Mouse (Mus musculus) bone marrow, adult 2 months (tissue): Measurements from ENCODE around the gene Syce3. TPM values are rescaled to one million over a fixed set of nuclear protein-coding genes. Genes with fewer than 3 reads are reported as not detected.

Experiments
- H3K27ac ChIP-seq: fragments of 200-500 bp; 2 replicates; pipeline ENCODE4 v1.5.1; 2012; ENCODE audit warnings: low read depth, mild to moderate bottlenecking, control low read depth, inconsistent platforms, low read length; ENCODE audit not compliant: control insufficient read depth, poor library complexity, insufficient read depth
- H3K4me1 ChIP-seq: fragments of 200-500 bp; 2 replicates; pipeline ENCODE4 v1.6.1; 2011; ENCODE audit warnings: low read length; ENCODE audit not compliant: control insufficient read depth, insufficient read depth
- H3K4me3 ChIP-seq: fragments of 200-500 bp; replicated peaks from 2 replicates; pipeline ENCODE3; 2011; ENCODE audit warnings: mild to moderate bottlenecking, low read depth, low read length, control low read depth; ENCODE audit not compliant: control insufficient read depth
- CTCF ChIP-seq: fragments of 200-500 bp; IDR thresholded peaks from 2 replicates; pipeline ENCODE4 v1.5.1; 2011; ENCODE audit warnings: low read length, control low read depth; ENCODE audit not compliant: control insufficient read depth, insufficient read depth
- POLR2A ChIP-seq: fragments of 200-500 bp; IDR thresholded peaks from 2 replicates; pipeline ENCODE4 v1.6.1; 2011; ENCODE audit warnings: low read depth, mild to moderate bottlenecking, control low read depth, low read length, borderline replicate concordance; ENCODE audit not compliant: control insufficient read depth
- WGBS: fragments of 180-500 bp; shearing (Covaris S2); methylation state at CpG from one replicate; pipeline ENCODE4 v1.1.7; 2018; 5-methylcytosine and 5-hydroxymethylcytosine counted together
- polyA plus RNA-seq: library from polyadenylated mRNA; stranded (reverse); fragments of >200 nt; gene quantifications from 2 replicates; pipeline ENCODE4 v1.2.4, GENCODE M21; 2011; ENCODE audit warnings: low replicate concordance; ENCODE audit not compliant: missing spikeins, insufficient read depth, insufficient read length

The Syce3 gene
- polyA plus RNA-seq, 1 experiment, result not detected

DNA sequence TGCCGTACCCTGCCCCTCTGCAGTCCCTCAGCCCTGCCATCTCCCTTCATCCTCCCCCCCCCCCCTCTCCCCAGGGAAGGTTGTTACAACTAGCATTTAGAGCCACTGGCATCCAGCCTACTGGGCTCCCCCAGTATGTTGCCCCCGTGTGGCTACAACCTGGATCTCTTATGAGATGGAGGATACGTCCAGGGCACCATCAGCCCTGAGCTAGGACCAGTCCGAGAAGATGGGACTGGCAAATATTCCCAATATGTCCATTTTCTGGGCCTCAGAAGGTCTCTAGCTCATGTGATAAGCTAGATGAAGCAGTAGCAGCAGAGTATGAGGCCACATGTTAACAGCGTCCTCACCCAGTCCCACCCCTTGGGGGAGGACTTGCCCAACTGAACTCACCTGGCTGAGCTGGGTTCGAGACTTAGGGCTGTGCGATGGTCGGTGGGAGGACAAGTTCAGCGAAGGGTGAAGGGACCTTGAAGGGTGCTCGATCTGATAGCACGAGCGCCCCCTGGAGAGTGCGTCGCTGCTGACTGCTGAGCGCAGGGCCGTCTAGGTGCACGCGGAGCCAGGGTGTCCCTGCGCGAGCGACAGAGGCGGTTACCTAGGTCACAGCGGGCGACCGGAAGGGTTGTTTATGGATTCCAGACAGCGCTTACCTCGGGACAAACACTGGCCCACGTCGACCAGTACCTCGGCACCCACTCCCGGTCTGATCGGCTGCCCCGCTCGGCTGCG is 37.1 kb downstream of the Syce3 start:
- Histone ChIP-seq H3K4me3 (peak overlapping the region; percentile 94), H3K27ac (peak overlapping the region; percentile 85), H3K4me1 (no peaks in the 10 kb centered on the region)
- peak; percentile 80 for TF ChIP-seq CTCF
- TF ChIP-seq POLR2A, result no peak
- 1% methylated on average over 35 of the region's 35 CpGs for WGBS

DNA sequence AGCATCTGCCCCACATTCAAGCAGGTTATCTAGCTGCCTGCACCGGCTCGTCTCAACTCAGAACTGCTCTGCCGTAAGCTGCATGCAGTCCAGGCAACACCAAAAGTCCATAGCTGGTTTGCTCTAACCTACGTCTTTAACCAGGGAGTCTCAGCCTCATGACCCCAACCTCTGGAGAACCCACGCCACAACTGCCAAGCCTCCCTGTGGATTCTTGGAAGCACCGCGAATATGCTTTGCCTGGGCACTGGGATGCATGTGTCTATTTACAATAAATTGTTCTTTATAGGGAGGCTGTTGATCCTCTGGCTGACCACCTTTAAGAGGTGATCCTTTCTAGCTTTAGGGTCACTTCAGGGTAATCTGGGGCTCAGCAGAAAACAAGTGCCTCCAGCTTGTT is 37.8 kb downstream of the Syce3 start:
- no peak overlapping the region for H3K27ac ChIP-seq
- WGBS, result 90% methylated on average over 7 of the region's 7 CpGs

DNA sequence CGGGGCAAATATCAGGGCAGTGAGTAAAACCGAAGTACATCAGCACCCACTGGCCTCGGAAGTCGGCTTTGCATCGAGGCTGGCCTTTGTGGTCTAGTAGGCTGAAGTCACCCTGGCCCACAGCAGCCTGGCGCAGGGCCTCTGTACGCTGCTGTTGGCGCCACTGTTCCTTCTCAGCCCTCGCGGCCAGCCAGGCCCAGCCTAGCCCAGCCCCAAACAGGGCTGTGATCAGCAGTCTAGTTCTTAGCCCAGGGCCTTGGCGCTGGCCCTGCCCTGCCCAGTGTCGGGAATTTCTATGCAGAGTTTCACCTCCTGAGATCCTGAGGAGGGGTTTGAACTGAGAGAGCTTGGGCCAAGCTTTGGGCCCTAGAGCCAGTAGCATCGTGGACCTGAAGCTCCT is 38.2 kb downstream of the Syce3 start:
- H3K27ac ChIP-seq, result no peak overlapping the region
- H3K4me1 ChIP-seq, result no peaks in the 10 kb centered on the region

More for the DNA sequence above, 37.8 kb downstream of the Syce3 start:
- Histone ChIP-seq H3K4me1 (no peaks in the 10 kb centered on the region), H3K4me3 (no peak overlapping the region)
- no peak for TF ChIP-seq POLR2A
- TF ChIP-seq CTCF, result no peak

DNA sequence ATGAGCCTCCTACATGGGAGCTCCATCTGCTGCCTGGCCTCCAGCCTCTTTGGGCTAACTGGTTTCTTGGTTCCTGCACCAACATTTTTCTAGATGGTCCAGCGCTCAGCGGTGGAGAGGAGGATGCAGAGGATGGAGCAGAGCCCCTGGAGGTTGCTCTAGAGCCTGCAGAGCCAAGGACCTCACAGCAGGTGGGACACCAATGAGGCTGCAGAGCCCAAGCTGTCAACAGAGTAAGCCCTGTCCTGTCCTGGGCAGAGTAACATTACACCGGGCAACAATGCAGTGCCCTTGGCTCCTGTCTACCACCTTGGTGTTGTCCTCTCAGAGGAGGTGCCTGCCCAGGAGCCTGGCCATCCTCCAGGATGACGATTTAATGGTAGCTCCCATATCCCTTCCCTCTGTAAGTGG is 45.2 kb downstream of the Syce3 start:
- no peak for TF ChIP-seq POLR2A
- no peak for TF ChIP-seq CTCF
- no peak overlapping the region for H3K27ac ChIP-seq
- no peaks in the 10 kb centered on the region for H3K4me1 ChIP-seq
- H3K4me3 ChIP-seq, result no peak overlapping the region
- 95% methylated on average over 4 of the region's 4 CpGs for whole genome bisulfite sequencing

More for the DNA sequence above, 38.2 kb downstream of the Syce3 start:
- H3K4me3 ChIP-seq, result no peak overlapping the region
- TF ChIP-seq POLR2A (no peak), CTCF (no peak)
- WGBS, result 79% methylated on average over 13 of the region's 13 CpGs

DNA sequence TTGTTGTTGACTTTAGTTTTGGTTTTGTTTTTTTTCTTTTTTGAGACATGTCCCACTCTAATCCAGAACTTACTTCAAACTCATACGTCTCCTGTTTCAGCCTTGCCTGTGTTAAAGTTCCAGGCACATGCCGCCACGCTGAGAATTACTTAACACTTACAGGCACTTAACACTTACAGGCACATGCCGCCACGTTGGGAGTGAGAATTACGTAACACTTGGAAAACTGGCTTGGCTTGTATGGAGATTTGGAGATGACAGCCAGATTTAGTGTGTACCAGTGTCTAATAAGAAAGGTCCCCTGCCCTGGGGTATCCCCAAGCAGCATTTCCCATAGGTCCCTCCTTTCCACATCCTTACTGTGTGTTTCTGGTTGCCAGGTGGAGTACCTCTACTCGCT is 47.3 kb downstream of the Syce3 start:
- WGBS, result 95% methylated on average over 7 of the region's 7 CpGs
- Histone ChIP-seq H3K4me3 (no peak overlapping the region), H3K27ac (no peak overlapping the region), H3K4me1 (no peaks in the 10 kb centered on the region)
- no peak for TF ChIP-seq CTCF
- no peak for TF ChIP-seq POLR2A

DNA sequence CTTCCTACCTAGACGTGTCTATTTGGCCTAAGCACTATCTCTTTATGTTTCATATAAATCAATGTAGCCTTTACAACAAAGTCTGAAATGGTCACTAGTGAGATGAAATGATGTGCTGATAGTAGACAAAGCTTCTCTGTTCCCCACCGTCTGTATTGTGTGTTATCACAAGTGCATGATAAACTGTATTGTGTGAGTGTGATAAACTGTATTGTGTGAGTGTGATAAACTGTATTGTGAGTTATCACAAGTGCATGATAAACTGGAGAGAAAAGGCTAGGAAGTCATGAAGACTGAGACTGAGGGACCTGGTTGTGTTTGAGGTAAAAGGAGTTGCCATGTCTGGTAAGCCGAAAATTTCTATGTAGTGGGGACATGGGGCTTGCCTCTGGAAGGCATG is 51.5 kb downstream of the Syce3 start:
- no peaks in the 10 kb centered on the region for H3K4me1 ChIP-seq
- WGBS, result 62% methylated on average over 3 of the region's 3 CpGs
- TF ChIP-seq CTCF (no peak), POLR2A (no peak)
- H3K4me3 ChIP-seq, result no peak overlapping the region
- H3K27ac ChIP-seq, result no peak overlapping the region

DNA sequence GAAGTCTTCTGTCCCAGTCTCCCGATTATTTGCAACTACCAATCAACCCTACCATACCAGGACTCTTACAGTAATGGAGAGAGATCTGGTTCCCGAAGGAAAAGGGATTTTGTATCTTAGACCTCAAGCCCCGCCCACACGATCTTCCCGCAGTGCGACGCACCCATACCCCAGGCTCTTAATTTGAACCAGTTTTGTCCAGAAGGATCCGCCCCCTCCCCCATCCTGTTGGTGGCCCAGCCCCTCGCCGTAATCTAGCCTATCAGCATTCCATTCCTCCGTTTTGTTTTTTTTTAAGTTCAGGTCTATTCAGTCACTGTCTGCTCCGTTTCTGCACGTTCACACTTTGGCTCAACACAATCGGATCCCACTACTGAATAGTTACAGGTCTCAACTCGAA is 53.9 kb downstream of the Syce3 start:
- Histone ChIP-seq H3K4me1 (no peaks in the 10 kb centered on the region), H3K27ac (0 out of 2 replicates have a peak overlapping the region, but pooled peaks have one; percentile 53), H3K4me3 (peak overlapping the region; percentile 88)
- WGBS, result under 1% methylated on average over 15 of the region's 15 CpGs
- no peak for TF ChIP-seq CTCF
- no peak for TF ChIP-seq POLR2A

DNA sequence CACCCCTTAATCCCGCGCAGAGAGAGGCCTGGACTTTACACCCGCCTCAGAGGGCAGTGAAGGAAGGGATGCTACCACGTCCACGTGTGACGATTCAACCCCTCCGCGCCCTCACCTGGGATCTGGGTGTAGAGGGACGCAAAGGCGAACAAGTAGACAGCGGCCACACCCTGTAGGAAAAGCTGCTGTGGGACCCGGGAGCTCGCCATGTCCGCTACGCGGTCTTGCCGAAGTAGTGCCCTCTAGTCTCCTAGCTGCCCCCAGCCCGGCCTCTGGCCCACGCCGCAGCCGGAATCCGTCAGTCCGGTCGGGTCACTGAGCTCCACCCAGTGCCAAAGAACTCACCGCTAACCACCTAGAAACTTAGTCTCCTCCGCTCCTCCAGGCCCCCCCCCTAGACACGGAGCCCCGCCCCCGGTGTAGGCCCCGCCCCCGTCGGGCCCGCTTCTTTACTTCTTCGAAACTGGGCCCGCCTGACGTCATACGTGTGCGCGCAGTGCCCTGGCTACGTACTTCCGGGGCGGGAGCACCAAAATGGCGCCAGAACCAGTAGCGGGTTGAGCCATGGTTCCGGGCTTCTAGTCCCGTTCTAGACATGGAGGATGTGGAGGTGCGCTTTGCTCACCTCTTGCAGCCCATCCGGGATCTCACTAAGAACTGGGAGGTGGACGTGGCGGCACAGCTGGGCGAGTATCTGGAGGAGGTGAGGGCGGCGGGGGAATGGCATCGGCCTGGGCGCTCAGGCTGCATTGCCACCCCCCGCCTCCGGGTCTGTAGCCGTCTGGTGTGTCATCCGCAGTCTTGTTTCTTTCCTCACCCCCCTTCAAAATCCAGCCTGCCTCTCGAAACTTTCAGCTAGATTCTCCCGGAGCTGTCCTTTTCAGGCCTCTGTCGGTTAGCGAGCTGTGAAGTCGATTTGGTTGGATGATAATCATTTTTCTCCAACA is 54.8 kb downstream of the Syce3 start, which contains the start of the genes Lmf2 and Ncaph2:
Gene Lmf2 (minus strand): TSS at position 419 of the 947 bp plus-strand sequence.
Gene Ncaph2 (plus strand): TSS at position 479 of the 947 bp plus-strand sequence.
- no peaks in the 10 kb centered on the region for H3K4me1 ChIP-seq
- under 1% methylated on average over 64 of the region's 64 CpGs for WGBS
- no peak for TF ChIP-seq CTCF
- peak; percentile 82 for TF ChIP-seq POLR2A

More for the DNA sequence above, 54.8 kb downstream of the Syce3 start, which contains the start of the genes Lmf2 and Ncaph2:
- Histone ChIP-seq H3K4me3 (peak within 1 kb of the TSS; percentile 88), H3K27ac (peak within 1 kb of the TSS; percentile 71)
